Mouse (Mus musculus): Measurements from ENCODE around the gene Fhit.

Fhit gene

DNA sequence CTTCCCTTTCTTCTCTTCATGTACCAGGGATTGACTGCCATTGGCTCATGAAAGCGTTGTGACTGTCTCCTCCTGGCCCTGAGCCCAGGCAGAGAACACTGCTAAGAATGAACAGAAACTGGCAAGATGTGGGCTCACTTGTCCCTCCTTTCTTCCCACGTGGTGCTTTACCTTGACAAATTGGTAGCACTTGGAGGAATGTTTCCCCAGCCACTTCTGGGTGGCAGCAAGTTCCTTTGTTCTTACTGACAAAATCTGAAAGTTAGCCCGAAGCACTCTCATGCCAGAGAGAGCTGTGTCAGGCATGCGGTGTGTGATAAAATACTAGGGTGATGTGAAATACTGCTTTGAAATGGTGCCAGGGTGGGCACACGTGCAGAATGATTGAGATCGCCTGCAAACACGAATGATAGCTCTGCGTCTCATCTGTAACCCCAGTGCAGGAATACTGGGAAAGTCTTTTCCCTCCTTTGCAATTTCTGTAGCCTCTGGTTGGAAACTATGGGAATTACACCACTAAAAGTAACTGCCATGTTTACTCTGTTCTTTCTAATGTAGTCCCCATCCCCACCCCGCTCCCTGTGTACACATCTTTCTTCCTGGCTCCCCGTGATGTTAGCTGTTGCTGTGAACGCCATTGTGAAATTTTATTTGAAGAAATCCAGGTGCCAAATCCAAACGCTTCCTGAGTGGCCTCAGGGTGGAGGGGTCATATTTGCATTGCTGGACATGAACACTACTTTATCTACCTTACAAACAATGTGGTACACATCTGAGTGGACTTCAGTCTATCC is 1555.1 kb downstream of the Fhit start:
- no peak for DNase-seq (ENCODE audit: low read depth)

GRCm38 (mm10) chr14:9600271-9600670 is 1561.6 kb downstream of the Fhit start:
- DNase-seq (ENCODE audit: low read depth) = no peak

- DNase-seq (ENCODE audit: low read depth) = no peak
Measured at GRCm38 (mm10) chr14:9597460-9597977, 1564.3 kb downstream of the Fhit start.

DNA sequence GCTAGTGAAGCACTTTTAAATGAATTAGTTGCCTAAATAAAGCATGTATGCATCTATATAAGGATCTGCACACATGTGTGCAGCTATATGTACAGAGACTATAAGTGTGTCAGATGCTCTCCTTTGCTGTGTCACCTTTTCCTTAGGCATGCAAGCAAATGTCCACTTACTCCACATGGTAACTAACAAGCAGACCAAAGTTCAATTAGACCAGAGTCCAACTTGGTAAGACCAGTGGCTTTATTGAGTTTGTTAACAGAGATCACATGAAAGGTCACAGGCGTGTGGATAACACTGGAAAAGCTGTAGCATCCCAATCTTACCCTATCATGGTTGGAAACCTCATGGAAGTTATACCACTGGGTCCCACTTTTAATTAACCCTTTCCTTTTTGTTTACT is 1572.7 kb downstream of the Fhit start:
- DNase-seq (ENCODE audit: low read depth) = no peak

- no peak for DNase-seq (ENCODE audit: low read depth)
Measured at GRCm38 (mm10) chr14:9587900-9588299, 1573.9 kb downstream of the Fhit start.

- DNase-seq (ENCODE audit: low read depth) = no peak
Measured at GRCm38 (mm10) chr14:9583227-9584155, 1578.3 kb downstream of the Fhit start.

- no peak for DNase-seq (ENCODE audit: low read depth)
Measured at GRCm38 (mm10) chr14:9556333-9556732, 1605.5 kb downstream of the Fhit start.

DNA sequence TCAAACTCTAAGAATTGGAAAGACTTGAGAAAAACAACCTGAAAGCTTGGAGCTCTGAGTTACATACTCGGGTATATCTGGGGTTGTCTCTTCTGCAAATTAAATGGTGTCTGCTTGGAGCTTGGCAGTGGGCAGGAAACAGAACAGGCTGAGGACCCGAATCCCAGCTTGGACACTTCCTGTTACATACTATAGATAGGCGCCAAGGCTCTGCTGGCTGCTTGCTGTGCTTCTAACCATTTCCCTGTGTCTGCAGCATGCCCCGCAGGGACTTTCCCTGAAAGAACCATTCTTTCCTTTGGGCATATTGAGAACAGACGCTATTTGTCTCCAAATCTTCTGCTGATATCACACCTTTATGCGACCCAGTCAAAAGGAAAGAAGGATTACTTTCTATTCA is 1606.0 kb downstream of the Fhit start:
- no peak for DNase-seq (ENCODE audit: low read depth)

DNA sequence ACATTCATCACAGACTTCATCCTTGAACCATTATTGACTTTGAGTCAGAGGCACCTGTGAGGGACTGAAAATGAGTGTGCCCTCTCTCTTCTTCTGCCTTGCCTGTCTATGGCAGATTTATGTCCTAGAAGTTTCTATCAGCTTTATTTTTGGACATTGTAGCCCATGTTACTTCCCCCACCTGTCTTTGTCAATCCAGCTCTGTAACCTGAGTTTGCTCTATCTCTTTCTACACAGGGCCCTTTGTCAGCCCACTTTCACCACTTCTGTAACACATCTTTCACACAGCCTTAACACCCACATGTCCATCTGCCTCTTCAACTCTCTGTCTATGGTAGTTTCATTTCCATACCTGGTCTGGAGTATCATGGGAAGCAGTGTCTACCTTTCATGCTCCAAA is 1609.7 kb downstream of the Fhit start:
- no peak for DNase-seq (ENCODE audit: low read depth)

DNA sequence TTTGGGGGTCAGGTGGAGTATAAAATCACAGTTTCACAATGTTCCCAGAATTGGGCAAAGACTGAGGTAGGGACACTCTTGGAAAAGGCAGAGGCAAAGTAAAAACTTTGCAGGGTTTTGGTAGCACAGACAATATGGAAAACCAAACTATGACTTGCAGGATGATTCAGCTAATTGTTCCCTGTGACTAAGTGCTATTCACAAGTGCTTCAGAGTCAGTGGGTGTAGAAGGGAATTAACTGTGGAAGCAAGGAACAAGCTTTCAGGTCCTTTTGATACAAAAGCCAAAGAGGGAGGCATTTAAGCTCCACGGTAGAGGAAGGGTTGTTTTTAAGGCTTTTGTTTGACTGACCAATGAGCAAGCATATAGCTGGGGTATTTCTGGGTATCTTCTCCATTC is 1613.9 kb downstream of the Fhit start:
- DNase-seq (ENCODE audit: low read depth) = no peak

DNA sequence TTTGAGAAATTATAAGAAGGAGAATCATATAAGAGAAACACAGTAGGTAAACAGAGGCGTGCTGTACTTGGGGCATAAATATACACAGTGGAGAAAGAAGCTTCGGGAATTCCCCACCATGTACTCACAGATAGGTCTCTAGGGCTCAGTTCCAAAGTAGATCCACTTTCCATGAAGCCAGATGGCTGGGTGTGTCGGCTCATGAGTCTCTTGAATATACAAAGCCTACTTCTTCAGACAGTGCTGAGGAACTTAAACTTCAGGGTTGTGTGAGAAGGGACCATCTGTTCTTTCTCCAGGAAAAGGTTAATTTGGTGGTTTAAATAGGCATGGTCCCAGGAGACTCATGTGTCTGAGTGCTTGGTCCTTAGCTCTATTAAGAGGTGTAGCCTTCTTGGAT is 1617.5 kb downstream of the Fhit start:
- no peak for DNase-seq (ENCODE audit: low read depth)

- DNase-seq (ENCODE audit: low read depth) = no peak
Measured at GRCm38 (mm10) chr14:9535491-9535890, 1626.3 kb downstream of the Fhit start.

- no peak for DNase-seq (ENCODE audit: low read depth)
Measured at GRCm38 (mm10) chr14:9529247-9529646, 1632.6 kb downstream of the Fhit start.

DNA sequence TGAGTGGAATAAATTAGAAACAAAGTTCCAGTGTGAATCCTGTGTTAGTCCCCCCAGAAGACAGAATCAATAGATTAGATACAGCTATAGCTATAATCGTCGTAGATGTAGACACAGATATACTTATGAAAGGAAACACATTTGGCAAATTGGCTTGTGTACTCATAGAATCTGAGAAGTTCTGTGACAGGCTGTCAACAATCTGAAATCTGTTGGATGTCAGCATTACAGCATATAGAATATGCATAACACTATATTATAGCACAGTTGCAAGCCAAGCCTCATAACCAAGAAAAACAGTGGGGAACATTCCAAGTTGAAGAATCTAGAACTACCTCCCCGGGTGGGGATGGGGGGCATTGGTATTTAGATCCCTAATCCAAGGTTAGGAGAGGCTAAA is 1635.7 kb downstream of the Fhit start:
- no peak for DNase-seq (ENCODE audit: low read depth)

- DNase-seq (ENCODE audit: low read depth) = no peak
Measured at GRCm38 (mm10) chr14:9517651-9518050, 1644.2 kb downstream of the Fhit start.

GRCm38 (mm10) chr14:9509678-9510077 is 1652.2 kb downstream of the Fhit start:
- no peak for DNase-seq (ENCODE audit: low read depth)
